Mouse (Mus musculus): Measurements from ENCODE around the gene Zfp235.

The Zfp235 gene

DNA sequence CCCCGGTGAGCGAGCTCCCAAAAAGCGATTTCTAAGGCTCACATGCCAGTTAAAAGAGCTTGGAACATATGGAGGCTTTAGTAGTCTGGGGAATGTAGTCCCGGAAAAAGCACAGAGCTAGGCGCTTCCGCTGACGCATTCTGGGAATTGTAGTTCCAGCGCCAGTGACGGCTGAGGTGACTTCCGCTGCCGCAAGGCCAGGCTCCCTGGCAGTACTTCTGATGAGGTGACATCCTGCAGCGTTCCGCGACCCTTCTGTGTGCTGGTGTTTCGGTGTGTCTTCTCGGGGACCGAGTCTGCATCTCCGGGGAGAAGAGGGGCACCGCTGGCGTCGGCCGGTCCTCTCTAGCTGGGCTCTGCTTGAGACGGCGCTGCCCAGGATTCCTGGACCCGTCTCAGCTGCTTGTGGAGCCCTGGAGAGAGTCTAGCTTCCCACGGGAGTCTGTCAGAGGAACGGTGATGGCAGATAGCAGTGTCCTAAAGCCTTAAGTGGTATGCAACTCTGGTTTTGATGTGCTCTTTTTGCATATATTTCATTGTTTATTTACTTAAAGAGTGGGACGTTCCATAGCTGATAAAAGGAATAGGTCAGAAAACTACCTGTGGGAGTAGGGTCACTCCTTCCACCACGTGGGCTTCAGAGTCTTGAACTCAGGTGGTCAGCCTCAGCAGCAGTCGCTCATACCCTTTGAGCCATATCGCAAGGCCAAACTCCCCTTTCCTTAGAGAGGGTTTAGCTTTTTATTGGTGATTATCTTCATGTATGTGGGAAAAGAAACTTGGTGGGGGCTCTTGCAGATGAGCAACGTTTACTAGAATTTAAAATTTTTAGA lies at the start of gene Zfp235:
Zfp235 (plus strand) TSS at position 174 of the 833 bp plus-strand sequence.
- DNase-seq (ENCODE audit: low spot score) = peak; percentile 81

GRCm38 (mm10) chr7:24086871-24087270 lies 47.1 kb upstream of the Zfp235 start:
- no peak for DNase-seq (ENCODE audit: low spot score)

- DNase-seq (ENCODE audit: low spot score) = no peak
Measured at GRCm38 (mm10) chr7:24087485-24088125, 46.4 kb upstream of the Zfp235 start.

- no peak for DNase-seq (ENCODE audit: low spot score)
Measured at GRCm38 (mm10) chr7:24104403-24104802, 29.6 kb upstream of the Zfp235 start.

GRCm38 (mm10) chr7:24105144-24105703 lies 28.7 kb upstream of the Zfp235 start:
- no peak for DNase-seq (ENCODE audit: low spot score)

- DNase-seq (ENCODE audit: low spot score) = no peak
Measured at GRCm38 (mm10) chr7:24110839-24111238, 23.1 kb upstream of the Zfp235 start.

DNA sequence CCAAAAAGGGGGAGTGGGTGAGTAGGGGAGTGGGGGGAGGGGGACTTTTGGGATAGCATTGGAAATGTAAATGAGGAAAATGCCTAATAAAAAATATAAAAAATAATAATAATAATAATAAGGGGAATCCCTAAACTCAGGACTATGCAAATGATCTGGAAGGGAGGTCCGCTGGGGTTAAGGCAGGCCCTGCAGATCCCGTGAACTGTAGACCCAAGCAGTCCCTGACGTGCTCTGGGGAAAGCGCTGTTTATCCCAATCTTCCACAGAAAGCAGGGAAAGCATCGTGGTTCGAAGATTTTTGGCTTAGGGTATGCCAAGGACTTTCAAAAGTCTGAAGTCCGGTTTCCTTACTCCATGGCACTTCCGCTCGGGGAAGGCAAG lies 22.2 kb upstream of the Zfp235 start:
- no peak for DNase-seq (ENCODE audit: low spot score)

GRCm38 (mm10) chr7:24112156-24112856 lies 21.7 kb upstream of the Zfp235 start, which contains the start of gene Zfp112:
Gene Zfp112 (plus strand): TSS chr7:24112314.
- peak; percentile 77 for DNase-seq (ENCODE audit: low spot score)

- DNase-seq (ENCODE audit: low spot score) = peak; percentile 76
Measured at GRCm38 (mm10) chr7:24113001-24113400, 21.0 kb upstream of the Zfp235 start.

GRCm38 (mm10) chr7:24116655-24117054 lies 17.3 kb upstream of the Zfp235 start:
- no peak for DNase-seq (ENCODE audit: low spot score)

DNA sequence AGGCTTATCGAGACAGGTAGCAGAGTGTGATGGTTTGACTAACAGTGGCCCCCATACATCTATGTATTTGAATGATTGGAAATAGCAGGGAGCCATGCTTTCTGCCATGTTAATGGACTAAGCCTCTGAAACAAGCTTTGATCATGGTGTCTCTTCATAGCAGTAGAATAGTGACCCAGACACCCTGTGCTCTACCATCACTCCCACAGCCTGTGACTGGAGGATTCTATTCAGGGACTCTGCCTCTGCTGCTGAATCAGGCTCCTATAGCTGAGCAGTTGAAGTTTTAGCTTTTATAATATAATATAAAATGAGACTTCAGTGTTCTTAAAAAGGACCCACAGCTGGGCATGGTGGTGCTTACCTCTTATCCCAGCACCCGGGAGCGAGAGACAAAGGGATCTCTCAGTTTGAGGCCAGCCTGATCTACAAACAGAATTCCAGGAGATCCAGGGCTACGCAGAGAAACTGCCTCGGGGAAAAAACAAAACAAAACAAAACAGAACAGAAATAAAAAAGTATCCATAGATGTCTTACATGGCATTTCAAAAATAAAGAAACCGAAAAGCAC lies 459 bp upstream of the Zfp235 start:
- no peak for DNase-seq (ENCODE audit: low spot score)

DNA sequence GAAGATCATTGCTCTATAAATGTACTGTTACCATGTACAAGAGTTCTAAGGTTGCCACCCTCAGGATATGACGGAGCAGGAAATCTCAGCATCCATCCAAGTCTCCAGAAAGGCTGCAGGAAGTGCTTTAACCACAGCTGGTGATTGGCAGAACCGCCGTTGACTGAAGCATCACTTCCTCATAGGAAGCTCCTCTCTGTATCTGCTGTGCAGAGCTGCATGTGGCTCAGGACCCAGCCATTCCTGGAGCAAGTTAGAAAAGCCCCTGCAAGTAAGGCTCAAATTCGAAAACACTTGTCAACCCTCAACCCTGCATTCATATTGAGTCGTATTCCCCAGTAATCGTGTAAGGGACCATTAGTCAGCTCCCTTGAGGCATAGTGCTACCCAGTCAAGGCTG lies 8.6 kb downstream of the Zfp235 start:
- no peak for DNase-seq (ENCODE audit: low spot score)

- no peak for DNase-seq (ENCODE audit: low spot score)
Measured at GRCm38 (mm10) chr7:24153272-24153671, 19.3 kb downstream of the Zfp235 start.

GRCm38 (mm10) chr7:24172191-24172590 lies 38.2 kb downstream of the Zfp235 start:
- no peak for DNase-seq (ENCODE audit: low spot score)

GRCm38 (mm10) chr7:24174618-24175336 lies 40.8 kb downstream of the Zfp235 start, which contains the start of gene Zfp114:
Gene Zfp114 (plus strand): TSS chr7:24175060.
- peak; percentile 83 for DNase-seq (ENCODE audit: low spot score)

DNA sequence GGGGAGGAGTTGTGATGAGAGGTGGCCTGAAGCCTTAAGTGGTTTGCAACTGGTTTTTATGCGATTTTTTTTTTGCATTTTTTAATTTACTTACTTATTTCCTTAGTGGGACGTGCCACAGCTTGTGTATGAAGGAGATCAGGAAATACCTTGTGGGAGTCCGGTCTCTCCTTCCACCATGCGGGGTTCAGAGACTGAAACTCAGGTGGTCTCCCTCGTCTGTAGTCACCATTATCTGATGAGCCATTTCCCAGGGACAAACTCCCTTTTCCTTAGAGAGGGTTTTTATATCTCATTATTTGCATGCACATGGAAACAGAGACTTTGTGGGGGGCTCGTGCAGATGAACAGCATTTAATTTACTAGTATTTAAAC lies 41.4 kb downstream of the Zfp235 start:
- no peak for DNase-seq (ENCODE audit: low spot score)

GRCm38 (mm10) chr7:24187611-24188010 lies 53.6 kb downstream of the Zfp235 start:
- DNase-seq (ENCODE audit: low spot score) = no peak

DNA sequence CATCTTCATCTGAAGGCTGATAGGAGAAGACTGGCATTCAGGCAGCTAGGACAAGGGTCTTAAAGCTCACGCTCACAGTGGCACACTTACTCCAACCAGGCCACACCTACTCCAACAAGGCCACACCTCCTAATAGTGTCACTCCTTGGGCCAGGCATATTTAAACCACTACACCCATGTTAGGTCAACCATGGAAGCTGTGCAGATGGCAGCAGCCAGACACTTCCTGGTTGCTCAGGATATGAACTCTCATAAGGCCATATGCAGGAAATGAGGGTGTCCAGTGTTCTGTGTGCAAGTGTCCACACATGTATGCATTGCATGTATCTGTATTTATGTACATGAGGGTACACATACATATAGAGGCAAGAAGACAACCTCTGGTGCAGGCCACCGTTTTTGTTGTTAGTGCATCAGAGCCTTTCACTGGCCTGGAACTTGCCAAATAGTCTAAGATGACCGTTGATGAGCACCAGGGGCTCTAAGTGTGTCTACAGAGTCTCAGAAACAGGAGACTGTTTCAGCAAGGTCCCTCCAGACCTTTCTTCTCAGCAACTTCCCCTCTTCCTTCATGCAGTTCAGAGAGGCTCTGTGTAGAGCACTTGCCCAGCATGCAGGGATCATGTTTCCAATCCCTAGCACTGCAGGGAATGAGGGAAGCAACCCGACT lies 55.1 kb downstream of the Zfp235 start:
- DNase-seq (ENCODE audit: low spot score) = no peak

DNA sequence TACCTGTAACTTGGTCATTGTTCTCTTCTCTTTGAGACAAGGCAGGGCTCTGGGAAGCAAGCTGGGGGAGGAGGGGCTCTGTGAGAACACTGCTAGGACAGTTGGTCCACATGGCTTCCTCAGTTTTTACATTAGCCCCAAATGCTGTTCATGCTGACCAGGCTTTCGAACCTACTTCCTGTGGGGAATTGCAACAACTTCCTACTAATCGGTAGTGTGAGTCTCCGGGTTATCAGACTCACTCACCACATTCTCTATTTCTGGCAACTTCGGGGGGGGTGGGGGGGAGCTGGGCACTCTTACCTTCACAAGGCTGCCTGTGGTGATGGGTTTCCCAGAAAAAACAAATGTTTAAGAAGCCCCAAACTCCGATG lies 55.6 kb downstream of the Zfp235 start:
- no peak for DNase-seq (ENCODE audit: low spot score)

DNA sequence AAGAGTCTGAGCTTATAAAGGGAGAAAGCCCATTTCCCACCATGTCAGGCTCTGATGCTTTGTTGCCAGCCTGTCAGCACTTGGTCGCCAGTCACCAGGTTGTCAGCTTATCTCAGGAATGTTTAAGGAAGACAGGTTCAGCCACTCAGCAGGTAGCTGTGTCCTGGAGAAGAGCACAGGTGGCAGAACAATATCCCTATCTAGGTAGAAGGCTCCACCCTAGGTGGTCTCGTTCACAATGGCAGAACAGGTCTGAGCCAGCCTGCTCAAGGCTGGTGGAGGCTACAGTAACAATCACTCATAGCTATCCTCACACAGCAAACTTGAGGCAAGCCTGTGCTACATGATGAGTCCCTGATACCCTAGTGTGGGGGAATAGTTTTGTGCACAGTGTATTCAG lies 57.4 kb downstream of the Zfp235 start:
- DNase-seq (ENCODE audit: low spot score) = no peak

All from testis, postnatal 10 days (tissue).